Mouse (Mus musculus): Measurements from ENCODE around the gene Shroom3. TPM values are rescaled to one million over a fixed set of nuclear protein-coding genes. Genes with fewer than 3 reads are reported as not detected.

Shroom3 gene
- total RNA-seq, 2 experiments from 2014 or later = 1.7 to 2.7 TPM

GRCm38 (mm10) chr5:92694316-92694995 is 11.2 kb downstream of the Shroom3 start:
- DNase-seq (ENCODE audit: extremely low spot score in 1 of 2, low spot score in 1 of 2) = no peak

GRCm38 (mm10) chr5:92698131-92698836 is 15.0 kb downstream of the Shroom3 start:
- DNase-seq (ENCODE audit: extremely low spot score in 1 of 2, low spot score in 1 of 2) = no peak

GRCm38 (mm10) chr5:92698837-92699529 is 15.7 kb downstream of the Shroom3 start:
- no peak for DNase-seq (ENCODE audit: extremely low spot score in 1 of 2, low spot score in 1 of 2)

- no peak for DNase-seq (ENCODE audit: extremely low spot score in 1 of 2, low spot score in 1 of 2)
Observed at GRCm38 (mm10) chr5:92701750-92702149, 18.5 kb downstream of the Shroom3 start.

GRCm38 (mm10) chr5:92703671-92704070 is 20.4 kb downstream of the Shroom3 start:
- DNase-seq (ENCODE audit: extremely low spot score in 1 of 2, low spot score in 1 of 2) = no peak

GRCm38 (mm10) chr5:92707921-92708491 is 24.8 kb downstream of the Shroom3 start:
- no peak for DNase-seq (ENCODE audit: extremely low spot score in 1 of 2, low spot score in 1 of 2)

- no peak for DNase-seq (ENCODE audit: extremely low spot score in 1 of 2, low spot score in 1 of 2)
Observed at GRCm38 (mm10) chr5:92710779-92711178, 27.5 kb downstream of the Shroom3 start.

GRCm38 (mm10) chr5:92711666-92712290 is 28.5 kb downstream of the Shroom3 start:
- no peak for DNase-seq (ENCODE audit: extremely low spot score in 1 of 2, low spot score in 1 of 2)

GRCm38 (mm10) chr5:92712621-92713395 is 29.6 kb downstream of the Shroom3 start:
- no peak for DNase-seq (ENCODE audit: extremely low spot score in 1 of 2, low spot score in 1 of 2)

- DNase-seq (ENCODE audit: extremely low spot score in 1 of 2, low spot score in 1 of 2) = no peak
Observed at GRCm38 (mm10) chr5:92714886-92715285, 31.7 kb downstream of the Shroom3 start.

GRCm38 (mm10) chr5:92715319-92715718 is 32.1 kb downstream of the Shroom3 start:
- DNase-seq (ENCODE audit: extremely low spot score in 1 of 2, low spot score in 1 of 2) = no peak

- no peak for DNase-seq (ENCODE audit: extremely low spot score in 1 of 2, low spot score in 1 of 2)
Observed at GRCm38 (mm10) chr5:92715890-92716289, 32.7 kb downstream of the Shroom3 start.

- DNase-seq (ENCODE audit: extremely low spot score in 1 of 2, low spot score in 1 of 2) = no peak
Observed at GRCm38 (mm10) chr5:92717666-92718360, 34.6 kb downstream of the Shroom3 start.

GRCm38 (mm10) chr5:92718856-92719255 is 35.6 kb downstream of the Shroom3 start:
- no peak for DNase-seq (ENCODE audit: extremely low spot score in 1 of 2, low spot score in 1 of 2)

- no peak for DNase-seq (ENCODE audit: extremely low spot score in 1 of 2, low spot score in 1 of 2)
Observed at GRCm38 (mm10) chr5:92721610-92722009, 38.4 kb downstream of the Shroom3 start.

- DNase-seq (ENCODE audit: extremely low spot score in 1 of 2, low spot score in 1 of 2) = peak; percentile 17 to 78
Observed at GRCm38 (mm10) chr5:92725935-92726334, 42.7 kb downstream of the Shroom3 start.

- DNase-seq (ENCODE audit: extremely low spot score in 1 of 2, low spot score in 1 of 2) = peak; percentile 33 to 40
Observed at GRCm38 (mm10) chr5:92728252-92728828, 45.1 kb downstream of the Shroom3 start.

GRCm38 (mm10) chr5:92729221-92729620 is 46.0 kb downstream of the Shroom3 start:
- DNase-seq (ENCODE audit: extremely low spot score in 1 of 2, low spot score in 1 of 2) = no peak

GRCm38 (mm10) chr5:92741802-92742201 is 58.6 kb downstream of the Shroom3 start:
- DNase-seq (ENCODE audit: extremely low spot score in 1 of 2, low spot score in 1 of 2) = no peak

All from layer of hippocampus, postnatal 25 days (tissue).